Mouse (Mus musculus): ENCODE measurements around the gene Maff. TPM values are rescaled to one million over a fixed set of nuclear protein-coding genes. Genes with fewer than 3 reads are reported as not detected.

Gene Maff
- polyA plus RNA-seq, 1 experiment = 2.0 TPM

DNA sequence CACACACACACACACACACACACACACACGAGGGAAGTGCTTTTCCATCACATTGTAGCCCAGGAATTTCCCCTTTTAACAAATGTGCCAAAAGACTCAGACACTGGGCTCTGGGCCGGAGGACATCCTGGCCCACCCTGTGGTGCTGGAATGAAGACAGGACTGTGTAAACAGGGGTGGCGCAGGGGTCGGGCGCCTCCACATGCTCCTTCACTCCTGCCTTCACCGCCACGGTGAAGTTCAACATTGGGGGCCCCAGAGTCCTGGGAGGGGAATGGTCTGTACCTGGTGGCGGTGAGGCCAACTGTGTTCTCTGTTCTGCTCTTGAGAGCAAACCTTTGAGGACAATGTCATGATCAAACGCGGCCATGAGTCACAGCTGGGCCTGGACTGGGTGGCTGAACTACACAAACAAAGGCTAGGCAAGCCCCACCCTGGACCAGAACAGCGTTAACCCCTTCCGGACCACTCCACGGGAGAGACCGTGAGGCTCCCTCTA is 21.9 kb downstream of the Maff start:
- Histone ChIP-seq H3K4me3 (ENCODE audit: extremely low read depth, insufficient read depth, insufficient read length) (no peak overlapping the region), H3K4me1 (ENCODE audit: control insufficient read depth, insufficient read depth, insufficient read length) (no peaks in the 10 kb centered on the region), H3K36me3 (ENCODE audit: control insufficient read depth, insufficient read depth, low read length) (peaks cover 24% of the 10 kb centered on the region), H3K27me3 (ENCODE audit: control insufficient read depth, insufficient read depth, low read length) (no peaks in the 10 kb centered on the region), H3K27ac (ENCODE audit: insufficient read depth, low read length) (no peak overlapping the region)
- WGBS = 91% methylated on average over 14 of the region's 14 CpGs
- TF ChIP-seq CTCF (IDR thresholded peaks at IDR 0.05; ENCODE audit: extremely low read depth, insufficient read depth, insufficient read length, insufficient replicate concordance) = no peak
- TF ChIP-seq POLR2A (IDR thresholded peaks at IDR 0.05; ENCODE audit: low read depth, low read length) = no peak
- DNase-seq (ENCODE audit: low read depth in 1 of 2, low spot score in 2 of 2) = no peak

- no peaks in the 10 kb centered on the region for H3K4me1 ChIP-seq (ENCODE audit: control insufficient read depth, insufficient read depth, insufficient read length)
- no peak overlapping the region for H3K27ac ChIP-seq (ENCODE audit: insufficient read depth, low read length)
- no peak for DNase-seq (ENCODE audit: low read depth in 1 of 2, low spot score in 2 of 2)
- 92% methylated on average over 8 of the region's 8 CpGs for WGBS
- H3K27me3 ChIP-seq (ENCODE audit: control insufficient read depth, insufficient read depth, low read length) = no peaks in the 10 kb centered on the region
- TF ChIP-seq CTCF (IDR thresholded peaks at IDR 0.05; ENCODE audit: extremely low read depth, insufficient read depth, insufficient read length, insufficient replicate concordance) (no peak), POLR2A (IDR thresholded peaks at IDR 0.05; ENCODE audit: low read depth, low read length) (no peak)
- H3K36me3 ChIP-seq (ENCODE audit: control insufficient read depth, insufficient read depth, low read length) = peaks cover 22% of the 10 kb centered on the region
- no peak overlapping the region for H3K4me3 ChIP-seq (ENCODE audit: extremely low read depth, insufficient read depth, insufficient read length)
Observed at GRCm38 (mm10) chr15:79368861-79369440, 22.5 kb downstream of the Maff start.

- no peak overlapping the region for H3K4me3 ChIP-seq (ENCODE audit: extremely low read depth, insufficient read depth, insufficient read length)
- TF ChIP-seq CTCF (IDR thresholded peaks at IDR 0.05; ENCODE audit: extremely low read depth, insufficient read depth, insufficient read length, insufficient replicate concordance) = no peak
- TF ChIP-seq POLR2A (IDR thresholded peaks at IDR 0.05; ENCODE audit: low read depth, low read length) = no peak
- no peaks in the 10 kb centered on the region for H3K27me3 ChIP-seq (ENCODE audit: control insufficient read depth, insufficient read depth, low read length)
- H3K27ac ChIP-seq (ENCODE audit: insufficient read depth, low read length) = no peak overlapping the region
- DNase-seq (ENCODE audit: low read depth in 1 of 2, low spot score in 2 of 2) = no peak
- 86% methylated on average over 15 of the region's 15 CpGs for WGBS
- no peaks in the 10 kb centered on the region for H3K4me1 ChIP-seq (ENCODE audit: control insufficient read depth, insufficient read depth, insufficient read length)
- peaks cover 19% of the 10 kb centered on the region for H3K36me3 ChIP-seq (ENCODE audit: control insufficient read depth, insufficient read depth, low read length)
Observed at GRCm38 (mm10) chr15:79369452-79370280, 23.2 kb downstream of the Maff start.

DNA sequence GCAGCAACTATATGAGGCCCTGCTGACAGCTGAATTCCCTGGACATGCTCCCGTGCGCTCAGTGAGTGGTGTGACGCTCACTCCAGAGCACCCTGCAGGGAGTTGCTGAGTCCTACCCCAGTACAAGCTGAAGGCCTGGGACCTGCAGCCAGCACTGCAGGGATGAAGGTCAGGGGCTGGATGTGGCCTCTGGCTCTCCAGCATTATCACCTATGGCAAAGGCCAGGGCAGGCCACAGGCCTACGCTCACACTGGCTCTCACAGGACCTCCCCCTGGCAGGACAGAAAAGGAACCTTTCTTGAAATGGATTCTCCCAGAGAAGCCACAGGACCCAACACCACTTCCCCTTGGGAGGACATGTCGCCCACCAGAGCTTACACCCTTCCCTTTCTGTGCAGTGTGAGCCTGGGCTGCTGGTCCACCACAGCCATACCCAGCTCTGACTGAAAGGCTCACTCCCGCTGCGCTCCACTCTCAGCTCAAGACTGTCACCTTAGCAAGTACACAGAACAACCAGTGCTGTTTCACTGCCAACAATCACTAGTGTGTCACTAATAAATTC is 23.9 kb downstream of the Maff start:
- no peaks in the 10 kb centered on the region for H3K27me3 ChIP-seq (ENCODE audit: control insufficient read depth, insufficient read depth, low read length)
- no peak overlapping the region for H3K4me3 ChIP-seq (ENCODE audit: extremely low read depth, insufficient read depth, insufficient read length)
- no peaks in the 10 kb centered on the region for H3K4me1 ChIP-seq (ENCODE audit: control insufficient read depth, insufficient read depth, insufficient read length)
- no peak for DNase-seq (ENCODE audit: low read depth in 1 of 2, low spot score in 2 of 2)
- H3K27ac ChIP-seq (ENCODE audit: insufficient read depth, low read length) = no peak overlapping the region
- H3K36me3 ChIP-seq (ENCODE audit: control insufficient read depth, insufficient read depth, low read length) = peaks cover 16% of the 10 kb centered on the region
- no peak for TF ChIP-seq POLR2A (IDR thresholded peaks at IDR 0.05; ENCODE audit: low read depth, low read length)
- TF ChIP-seq CTCF (IDR thresholded peaks at IDR 0.05; ENCODE audit: extremely low read depth, insufficient read depth, insufficient read length, insufficient replicate concordance) = no peak
- 80% methylated on average over 7 of the region's 7 CpGs for WGBS

DNA sequence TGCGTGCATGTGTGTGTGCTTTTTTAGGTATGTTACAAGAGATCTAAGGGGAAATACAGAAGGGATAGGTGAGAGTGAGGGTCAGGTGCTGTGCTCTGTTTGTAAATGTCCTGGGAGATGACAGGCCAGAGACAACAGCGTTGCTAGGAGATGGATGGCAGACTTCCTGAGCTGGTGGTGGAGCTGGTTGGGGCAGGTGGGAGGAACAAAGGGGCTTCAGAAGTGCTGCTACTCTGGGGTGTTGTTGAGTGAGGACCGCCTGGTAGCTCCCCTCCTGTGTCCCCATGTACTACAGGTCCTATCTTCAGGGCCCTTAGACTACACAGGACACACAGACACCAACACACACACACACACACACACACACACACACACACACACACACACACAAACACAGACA is 28.3 kb downstream of the Maff start:
- no peak for TF ChIP-seq CTCF (IDR thresholded peaks at IDR 0.05; ENCODE audit: extremely low read depth, insufficient read depth, insufficient read length, insufficient replicate concordance)
- no peak for TF ChIP-seq POLR2A (IDR thresholded peaks at IDR 0.05; ENCODE audit: low read depth, low read length)
- peaks cover 16% of the 10 kb centered on the region for H3K36me3 ChIP-seq (ENCODE audit: control insufficient read depth, insufficient read depth, low read length)
- no peaks in the 10 kb centered on the region for H3K27me3 ChIP-seq (ENCODE audit: control insufficient read depth, insufficient read depth, low read length)
- no peak for DNase-seq (ENCODE audit: low read depth in 1 of 2, low spot score in 2 of 2)
- 68% methylated on average over 3 of the region's 3 CpGs for WGBS
- no peaks in the 10 kb centered on the region for H3K4me1 ChIP-seq (ENCODE audit: control insufficient read depth, insufficient read depth, insufficient read length)
- H3K4me3 ChIP-seq (ENCODE audit: extremely low read depth, insufficient read depth, insufficient read length) = no peak overlapping the region
- H3K27ac ChIP-seq (ENCODE audit: insufficient read depth, low read length) = no peak overlapping the region

- WGBS = 88% methylated on average over 6 of the region's 6 CpGs
- H3K27ac ChIP-seq (ENCODE audit: insufficient read depth, low read length) = no peak overlapping the region
Observed at GRCm38 (mm10) chr15:79377681-79378080, 31.3 kb downstream of the Maff start.

More at GRCm38 (mm10) chr15:79377681-79378080, 31.3 kb downstream of the Maff start:
- H3K27me3 ChIP-seq (ENCODE audit: control insufficient read depth, insufficient read depth, low read length) = no peaks in the 10 kb centered on the region
- H3K4me3 ChIP-seq (ENCODE audit: extremely low read depth, insufficient read depth, insufficient read length) = no peak overlapping the region
- TF ChIP-seq POLR2A (IDR thresholded peaks at IDR 0.05; ENCODE audit: low read depth, low read length) = no peak
- no peak for TF ChIP-seq CTCF (IDR thresholded peaks at IDR 0.05; ENCODE audit: extremely low read depth, insufficient read depth, insufficient read length, insufficient replicate concordance)
- DNase-seq (ENCODE audit: low read depth in 1 of 2, low spot score in 2 of 2) = no peak
- no peaks in the 10 kb centered on the region for H3K4me1 ChIP-seq (ENCODE audit: control insufficient read depth, insufficient read depth, insufficient read length)
- H3K36me3 ChIP-seq (ENCODE audit: control insufficient read depth, insufficient read depth, low read length) = peaks cover 14% of the 10 kb centered on the region
